Mouse (Mus musculus): ENCODE results near the gene Scml4. TPM values are rescaled to one million over a fixed set of nuclear protein-coding genes. Genes with fewer than 3 reads are reported as not detected.

The Scml4 gene
- polyA plus RNA-seq, 1 experiment from 2014 or later, result 0.92 TPM

DNA sequence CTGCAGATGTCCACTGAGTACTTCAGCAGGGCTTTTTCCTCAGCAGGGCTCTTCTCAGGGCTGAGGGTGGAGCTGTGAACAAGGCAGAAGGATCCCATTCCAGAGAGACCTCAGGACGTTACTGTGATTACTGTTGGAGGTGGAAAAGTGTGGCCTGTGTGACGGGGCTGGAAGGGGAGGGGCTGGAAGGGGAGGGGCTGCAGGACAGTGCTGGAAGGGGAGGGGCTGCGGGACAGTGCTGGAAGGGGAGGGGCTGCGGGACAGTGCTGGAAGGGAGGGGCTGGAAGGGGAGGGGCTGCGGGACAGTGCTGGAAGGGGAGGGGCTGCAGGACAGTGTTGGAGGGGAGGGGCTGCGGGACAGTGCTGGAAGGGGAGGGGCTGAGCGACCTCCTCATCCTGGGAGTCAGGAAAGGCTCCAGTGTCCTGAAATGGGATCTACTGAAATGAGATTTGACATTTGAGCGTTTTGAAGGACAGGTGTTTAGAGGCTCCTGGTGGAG, 90.1 kb downstream of the Scml4 start:
- WGBS (ENCODE audit: insufficient replicate concordance), result 3% methylated on average over 6 of the region's 8 CpGs
- no peaks in the 10 kb centered on the region for H3K9me3 ChIP-seq (replicated peaks; ENCODE audit: control insufficient read depth, low read length)
- H3K4me2 ChIP-seq, result peak overlapping the region; percentile 56
- H3K36me3 ChIP-seq (ENCODE audit: control insufficient read depth, insufficient read depth, low read length), result no peaks in the 10 kb centered on the region
- peak overlapping the region; percentile 3; the same call in 1 of the 2 replicates for H3K9ac ChIP-seq (ENCODE audit: low read depth, low read length)
- H3K27me3 ChIP-seq (ENCODE audit: control insufficient read depth, insufficient read depth, low read length), result no peaks in the 10 kb centered on the region
- peak; percentile 82 for ATAC-seq (replicated peaks; ENCODE audit: insufficient number of reproducible peaks, low FRiP score, low TSS enrichment)
- H3K27ac ChIP-seq (ENCODE audit: low read depth, low read length), result peak overlapping the region; percentile 35; the same call in 1 of the 2 replicates
- H3K4me1 ChIP-seq (ENCODE audit: control insufficient read depth, insufficient read depth, low read length), result peaks cover 11% of the 10 kb centered on the region; the same call in 1 of the 2 replicates
- peak overlapping the region; percentile 21 for H3K4me3 ChIP-seq (ENCODE audit: low read depth, low read length)

DNA sequence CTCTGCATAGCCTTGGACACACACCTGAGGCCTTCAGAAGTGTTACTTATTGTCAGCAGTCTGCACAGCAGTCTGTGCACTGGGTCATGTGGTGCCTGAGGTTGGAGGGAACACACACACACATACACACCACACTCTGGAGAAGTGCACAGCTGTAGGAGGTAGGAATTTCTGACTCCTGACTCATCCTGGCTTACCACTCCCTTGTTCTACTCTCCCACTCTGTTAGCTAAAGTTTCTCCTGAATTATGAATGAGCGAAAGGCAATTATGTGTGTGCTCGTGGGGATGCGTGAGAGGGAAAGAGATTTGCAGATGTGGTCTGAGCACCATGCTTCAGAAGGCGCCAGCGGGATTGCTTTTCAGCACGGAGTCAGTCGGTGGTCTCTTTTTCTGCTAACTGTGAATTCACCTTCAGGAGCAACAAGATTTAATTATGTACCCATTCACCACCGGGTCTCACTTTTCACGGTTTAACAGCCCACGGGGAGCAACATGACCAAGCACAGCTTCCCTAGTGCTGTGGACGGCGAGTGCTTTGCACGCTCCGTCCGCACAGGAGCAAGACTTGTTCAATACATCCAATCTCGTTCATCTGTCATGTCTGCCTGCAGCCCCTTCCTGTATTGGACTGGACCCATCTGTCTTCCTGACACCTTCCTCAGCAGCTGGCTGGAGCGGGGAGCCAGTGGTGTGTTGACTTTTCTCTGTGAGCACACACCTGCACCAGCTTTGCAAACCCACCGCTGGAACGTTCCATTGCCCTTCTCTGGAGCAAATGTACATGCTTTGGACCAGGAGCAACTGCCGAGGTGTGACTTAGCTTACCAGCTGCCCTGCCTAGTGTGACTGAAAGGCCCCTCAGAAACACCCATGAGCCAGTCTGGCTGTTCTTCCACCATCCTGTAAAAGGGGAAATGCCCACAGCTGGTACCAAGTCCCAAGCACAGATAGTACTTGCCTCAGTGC, 91.2 kb downstream of the Scml4 start:
- H3K27ac ChIP-seq (ENCODE audit: low read depth, low read length), result no peak overlapping the region
- H3K9ac ChIP-seq (ENCODE audit: low read depth, low read length), result no peak overlapping the region
- no peaks in the 10 kb centered on the region for H3K9me3 ChIP-seq (replicated peaks; ENCODE audit: control insufficient read depth, low read length)
- H3K27me3 ChIP-seq (ENCODE audit: control insufficient read depth, insufficient read depth, low read length), result 0 out of 2 replicates have a peak, but pooled peaks cover 2% of the 10 kb centered on the region
- no peak for ATAC-seq (replicated peaks; ENCODE audit: insufficient number of reproducible peaks, low FRiP score, low TSS enrichment)
- WGBS (ENCODE audit: insufficient replicate concordance), result 63% methylated on average over 20 of the region's 20 CpGs
- H3K36me3 ChIP-seq (ENCODE audit: control insufficient read depth, insufficient read depth, low read length), result no peaks in the 10 kb centered on the region
- no peak overlapping the region for H3K4me2 ChIP-seq
- H3K4me3 ChIP-seq (ENCODE audit: low read depth, low read length), result no peak overlapping the region
- peaks cover 11% of the 10 kb centered on the region; the same call in 1 of the 2 replicates for H3K4me1 ChIP-seq (ENCODE audit: control insufficient read depth, insufficient read depth, low read length)

DNA sequence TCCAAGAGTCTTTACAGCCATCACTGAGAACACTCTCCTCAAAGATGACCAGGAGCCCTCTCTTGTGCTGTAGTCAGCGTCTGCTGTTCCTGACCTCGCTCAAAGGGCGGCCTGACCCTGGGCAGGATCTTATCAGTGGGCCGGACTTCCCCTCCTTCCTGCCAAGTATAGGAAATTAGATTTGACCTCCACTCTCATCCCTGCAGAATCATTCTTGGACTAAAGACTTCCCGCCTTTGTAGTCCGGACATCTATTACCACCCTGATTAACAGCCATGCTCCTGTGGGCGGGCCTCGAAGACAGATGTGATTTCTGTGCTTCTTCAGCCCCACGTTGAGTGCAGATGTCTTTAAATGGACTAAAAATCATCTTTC, 91.9 kb downstream of the Scml4 start:
- 0 out of 2 replicates have a peak, but pooled peaks have one; percentile 14 for ATAC-seq (replicated peaks; ENCODE audit: insufficient number of reproducible peaks, low FRiP score, low TSS enrichment)

DNA sequence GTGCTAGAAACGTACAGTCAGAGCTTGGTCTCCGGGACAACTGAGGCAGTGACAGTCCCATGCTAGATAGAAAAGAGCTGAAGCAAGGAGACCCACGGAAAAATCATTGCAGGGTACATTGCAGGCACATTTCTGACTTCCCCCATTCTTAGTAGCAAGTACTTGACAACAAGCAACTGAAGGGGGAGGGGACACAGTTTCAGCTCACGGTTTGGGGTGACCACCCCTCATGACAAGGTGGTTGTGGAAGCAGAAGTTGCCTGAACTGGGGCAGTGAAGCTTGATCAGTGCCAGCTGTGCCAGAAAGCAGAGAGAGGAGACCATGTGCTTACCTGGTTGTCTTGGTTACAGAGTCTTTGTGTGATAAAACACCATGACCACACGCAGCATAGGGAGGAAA, 93.4 kb downstream of the Scml4 start:
- Histone ChIP-seq H3K36me3 (ENCODE audit: control insufficient read depth, insufficient read depth, low read length) (no peaks in the 10 kb centered on the region), H3K4me2 (no peak overlapping the region), H3K9me3 (replicated peaks; ENCODE audit: control insufficient read depth, low read length) (no peaks in the 10 kb centered on the region), H3K4me3 (ENCODE audit: low read depth, low read length) (no peak overlapping the region), H3K27me3 (ENCODE audit: control insufficient read depth, insufficient read depth, low read length) (peaks cover 6% of the 10 kb centered on the region; the same call in 1 of the 2 replicates), H3K4me1 (ENCODE audit: control insufficient read depth, insufficient read depth, low read length) (peaks cover 11% of the 10 kb centered on the region; the same call in 1 of the 2 replicates), H3K9ac (ENCODE audit: low read depth, low read length) (no peak overlapping the region), H3K27ac (ENCODE audit: low read depth, low read length) (no peak overlapping the region)
- 69% methylated on average over 5 of the region's 5 CpGs for WGBS (ENCODE audit: insufficient replicate concordance)
- no peak for ATAC-seq (replicated peaks; ENCODE audit: insufficient number of reproducible peaks, low FRiP score, low TSS enrichment)

More for the DNA sequence above, 91.9 kb downstream of the Scml4 start:
- H3K4me1 ChIP-seq (ENCODE audit: control insufficient read depth, insufficient read depth, low read length), result peaks cover 11% of the 10 kb centered on the region; the same call in 1 of the 2 replicates
- H3K9me3 ChIP-seq (replicated peaks; ENCODE audit: control insufficient read depth, low read length), result no peaks in the 10 kb centered on the region
- 32% methylated on average over 9 of the region's 9 CpGs for WGBS (ENCODE audit: insufficient replicate concordance)
- H3K27ac ChIP-seq (ENCODE audit: low read depth, low read length), result no peak overlapping the region
- H3K4me2 ChIP-seq, result no peak overlapping the region
- H3K27me3 ChIP-seq (ENCODE audit: control insufficient read depth, insufficient read depth, low read length), result 0 out of 2 replicates have a peak, but pooled peaks cover 2% of the 10 kb centered on the region
- no peak overlapping the region for H3K4me3 ChIP-seq (ENCODE audit: low read depth, low read length)
- H3K36me3 ChIP-seq (ENCODE audit: control insufficient read depth, insufficient read depth, low read length), result no peaks in the 10 kb centered on the region
- H3K9ac ChIP-seq (ENCODE audit: low read depth, low read length), result no peak overlapping the region

DNA sequence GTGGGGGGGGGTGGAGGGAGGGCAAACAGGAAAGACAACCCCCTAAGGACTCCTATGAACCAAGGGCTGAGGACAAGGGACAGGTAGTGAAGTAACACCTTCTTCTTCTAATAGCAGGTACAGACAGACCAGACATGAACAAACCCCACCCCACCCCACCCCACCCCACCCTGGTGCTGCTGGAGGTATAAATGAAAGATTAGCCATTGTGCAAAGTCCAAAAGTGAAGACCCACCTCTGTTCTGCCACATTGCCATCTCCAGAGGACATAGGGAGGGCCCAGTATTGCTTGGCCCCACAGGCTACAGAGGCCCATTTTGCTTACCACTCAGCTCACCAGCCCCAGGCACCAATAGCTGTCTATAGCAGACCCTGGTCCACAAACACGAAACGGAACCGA, 95.0 kb downstream of the Scml4 start:
- Histone ChIP-seq H3K4me3 (ENCODE audit: low read depth, low read length) (no peak overlapping the region), H3K27me3 (ENCODE audit: control insufficient read depth, insufficient read depth, low read length) (peaks cover 6% of the 10 kb centered on the region; the same call in 1 of the 2 replicates), H3K4me1 (ENCODE audit: control insufficient read depth, insufficient read depth, low read length) (peaks cover 4% of the 10 kb centered on the region; the same call in 1 of the 2 replicates), H3K36me3 (ENCODE audit: control insufficient read depth, insufficient read depth, low read length) (no peaks in the 10 kb centered on the region), H3K4me2 (no peak overlapping the region), H3K9me3 (replicated peaks; ENCODE audit: control insufficient read depth, low read length) (no peaks in the 10 kb centered on the region), H3K9ac (ENCODE audit: low read depth, low read length) (no peak overlapping the region), H3K27ac (ENCODE audit: low read depth, low read length) (no peak overlapping the region)
- no peak for ATAC-seq (replicated peaks; ENCODE audit: insufficient number of reproducible peaks, low FRiP score, low TSS enrichment)
- 87% methylated on average over 3 of the region's 3 CpGs for WGBS (ENCODE audit: insufficient replicate concordance)

DNA sequence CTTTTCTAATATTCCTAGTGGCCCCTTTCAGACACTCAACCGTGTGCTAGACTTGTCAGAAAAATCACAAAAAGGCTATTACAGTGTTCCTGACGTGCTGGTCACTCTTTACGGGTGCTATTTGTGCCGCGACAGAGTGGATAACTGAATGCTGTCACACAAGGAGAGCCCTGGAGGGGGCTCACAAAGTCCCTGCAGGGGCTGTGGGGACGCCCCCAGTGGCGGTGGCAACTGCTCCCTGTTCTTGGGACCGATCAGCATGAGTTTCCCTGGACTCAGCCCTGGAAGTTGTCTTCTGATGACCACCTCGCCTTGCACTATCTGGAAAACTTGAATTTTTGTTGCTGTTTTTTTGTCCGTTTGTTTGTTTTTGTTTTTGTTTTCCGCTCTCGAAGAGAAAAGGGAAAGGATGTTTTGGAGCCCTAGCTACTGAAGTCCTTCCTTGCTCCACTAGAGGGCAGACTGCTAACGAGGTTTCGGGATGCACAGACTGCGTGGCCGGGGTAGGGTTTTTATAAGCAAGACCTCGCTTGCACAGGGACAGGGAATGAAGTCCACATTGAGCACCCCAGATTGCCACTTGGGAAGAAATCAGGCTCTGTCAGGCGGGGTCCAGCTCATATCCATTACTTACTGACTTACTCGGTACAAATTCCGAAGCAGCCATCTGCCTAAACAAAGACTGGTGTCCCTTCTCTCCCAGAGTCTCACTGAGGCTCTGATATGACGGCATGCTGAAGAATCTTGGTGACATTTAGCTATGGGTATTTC, 97.9 kb downstream of the Scml4 start:
- Histone ChIP-seq H3K4me2 (peak overlapping the region; percentile 56), H3K4me1 (ENCODE audit: control insufficient read depth, insufficient read depth, low read length) (no peaks in the 10 kb centered on the region), H3K4me3 (ENCODE audit: low read depth, low read length) (peak overlapping the region; percentile 20), H3K9me3 (replicated peaks; ENCODE audit: control insufficient read depth, low read length) (no peaks in the 10 kb centered on the region), H3K27ac (ENCODE audit: low read depth, low read length) (no peak overlapping the region), H3K27me3 (ENCODE audit: control insufficient read depth, insufficient read depth, low read length) (peaks cover 6% of the 10 kb centered on the region; the same call in 1 of the 2 replicates), H3K36me3 (ENCODE audit: control insufficient read depth, insufficient read depth, low read length) (no peaks in the 10 kb centered on the region), H3K9ac (ENCODE audit: low read depth, low read length) (peak overlapping the region; percentile 49; the same call in 1 of the 2 replicates)
- ATAC-seq (replicated peaks; ENCODE audit: insufficient number of reproducible peaks, low FRiP score, low TSS enrichment), result no peak
- 8% methylated on average over 21 of the region's 21 CpGs for WGBS (ENCODE audit: insufficient replicate concordance)

DNA sequence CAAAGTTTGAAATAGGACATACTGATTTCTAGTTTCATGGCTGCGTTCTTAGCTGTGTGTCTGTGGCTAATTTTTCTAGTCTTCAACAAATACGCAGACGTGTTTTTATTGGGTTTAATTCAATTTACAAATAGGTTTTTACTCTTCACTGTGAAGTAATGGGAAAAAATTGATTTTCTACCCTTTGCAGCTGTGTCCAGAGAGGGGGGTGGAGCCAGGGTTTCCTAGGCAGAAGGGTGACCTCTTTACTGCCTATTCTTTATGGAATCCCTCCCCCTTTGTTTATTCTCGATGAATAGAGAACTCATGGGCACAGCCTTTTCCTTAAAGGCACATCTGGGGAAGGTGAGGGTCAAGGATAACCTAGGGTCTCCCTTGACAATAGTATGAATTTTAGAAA, 98.5 kb downstream of the Scml4 start:
- H3K27me3 ChIP-seq (ENCODE audit: control insufficient read depth, insufficient read depth, low read length), result peaks cover 6% of the 10 kb centered on the region; the same call in 1 of the 2 replicates
- no peak overlapping the region for H3K9ac ChIP-seq (ENCODE audit: low read depth, low read length)
- H3K4me1 ChIP-seq (ENCODE audit: control insufficient read depth, insufficient read depth, low read length), result no peaks in the 10 kb centered on the region
- H3K36me3 ChIP-seq (ENCODE audit: control insufficient read depth, insufficient read depth, low read length), result no peaks in the 10 kb centered on the region
- no peak overlapping the region for H3K27ac ChIP-seq (ENCODE audit: low read depth, low read length)
- peak overlapping the region; percentile 56 for H3K4me2 ChIP-seq
- H3K9me3 ChIP-seq (replicated peaks; ENCODE audit: control insufficient read depth, low read length), result no peaks in the 10 kb centered on the region
- 70% methylated on average over 4 of the region's 4 CpGs for WGBS (ENCODE audit: insufficient replicate concordance)
- no peak overlapping the region for H3K4me3 ChIP-seq (ENCODE audit: low read depth, low read length)
- ATAC-seq (replicated peaks; ENCODE audit: insufficient number of reproducible peaks, low FRiP score, low TSS enrichment), result no peak

DNA sequence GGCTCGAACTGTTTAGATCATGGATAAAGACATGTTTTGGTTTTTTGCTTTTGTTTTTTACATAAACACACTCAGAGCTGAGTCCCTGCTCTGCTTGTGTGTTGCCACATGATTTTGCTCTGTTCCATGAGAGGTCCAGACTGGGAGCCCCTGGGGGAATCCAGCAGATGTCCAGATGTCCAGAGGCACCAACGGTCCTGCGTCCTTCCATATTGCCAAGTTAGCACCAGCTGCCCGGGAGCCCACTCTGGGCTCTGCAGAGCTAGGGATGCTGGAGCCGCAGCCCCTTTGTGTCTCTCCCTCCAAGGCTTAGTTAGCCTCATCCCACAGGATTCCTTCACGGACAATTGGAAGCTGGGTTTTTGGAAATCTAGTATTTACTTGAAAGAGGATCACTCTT, 101.6 kb downstream of the Scml4 start:
- Histone ChIP-seq H3K9ac (ENCODE audit: low read depth, low read length) (no peak overlapping the region), H3K27ac (ENCODE audit: low read depth, low read length) (no peak overlapping the region), H3K4me1 (ENCODE audit: control insufficient read depth, insufficient read depth, low read length) (no peaks in the 10 kb centered on the region), H3K4me2 (no peak overlapping the region), H3K36me3 (ENCODE audit: control insufficient read depth, insufficient read depth, low read length) (no peaks in the 10 kb centered on the region), H3K9me3 (replicated peaks; ENCODE audit: control insufficient read depth, low read length) (no peaks in the 10 kb centered on the region), H3K27me3 (ENCODE audit: control insufficient read depth, insufficient read depth, low read length) (peaks cover 4% of the 10 kb centered on the region; the same call in 1 of the 2 replicates), H3K4me3 (ENCODE audit: low read depth, low read length) (no peak overlapping the region)
- WGBS (ENCODE audit: insufficient replicate concordance), result 74% methylated on average over 6 of the region's 6 CpGs
- no peak for ATAC-seq (replicated peaks; ENCODE audit: insufficient number of reproducible peaks, low FRiP score, low TSS enrichment)

Data from heart, embryonic 11.5 days (tissue).